Mouse (Mus musculus) splenic B cell, adult 2 months (primary cell): ENCODE data around the gene Mctp2.
A peak's percentile ranks its signal among the peaks of the same experiment; 100 is the strongest.

Experiments used
- DNase-seq: peaks from one replicate; pipeline ENCODE4 v3.0.0-alpha.2; 2011; ENCODE audit warnings: low read depth, low spot score
- H3K27me3 ChIP-seq: 2 replicates; pipeline ENCODE4 v1.6.1; 2012; ENCODE audit warnings: mild to moderate bottlenecking, low read length, moderate library complexity, mixed read lengths; ENCODE audit not compliant: control insufficient read depth, poor library complexity, insufficient read depth, severe bottlenecking
- H3K36me3 ChIP-seq: 2 replicates; pipeline ENCODE4 v1.6.1; 2012; ENCODE audit warnings: mild to moderate bottlenecking, low read length, moderate library complexity, mixed read lengths; ENCODE audit not compliant: control insufficient read depth, poor library complexity, insufficient read depth, severe bottlenecking

The Mctp2 gene

DNA sequence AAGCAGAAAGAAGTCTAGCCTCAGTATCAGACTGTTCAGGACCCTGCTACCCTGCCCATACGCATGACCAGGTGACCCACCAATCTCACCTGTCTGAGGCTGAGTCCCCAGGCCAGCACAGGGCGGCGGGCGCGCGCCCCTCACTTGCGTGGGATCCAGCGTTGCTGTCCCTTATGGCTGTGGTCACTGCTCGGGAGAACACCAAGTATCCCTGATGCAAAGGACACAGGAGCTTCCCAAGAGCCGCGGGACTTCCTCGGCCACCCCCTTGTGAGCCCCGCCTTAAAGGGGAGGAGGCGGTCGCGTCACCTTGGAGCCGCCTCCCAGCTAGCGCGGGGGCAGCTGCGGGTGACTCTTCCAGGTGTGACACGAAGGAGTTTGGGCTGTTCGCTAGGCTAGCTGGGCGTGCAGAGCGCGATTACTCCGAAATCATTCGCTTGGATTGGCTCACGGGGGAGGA lies at the start of gene Mctp2:
Gene Mctp2, minus strand, starts transcription at position 227 of the 460 bp plus-strand sequence.
- H3K27me3 ChIP-seq, result no peaks in the 10 kb centered on the region
- DNase-seq, result peak; percentile 83

DNA sequence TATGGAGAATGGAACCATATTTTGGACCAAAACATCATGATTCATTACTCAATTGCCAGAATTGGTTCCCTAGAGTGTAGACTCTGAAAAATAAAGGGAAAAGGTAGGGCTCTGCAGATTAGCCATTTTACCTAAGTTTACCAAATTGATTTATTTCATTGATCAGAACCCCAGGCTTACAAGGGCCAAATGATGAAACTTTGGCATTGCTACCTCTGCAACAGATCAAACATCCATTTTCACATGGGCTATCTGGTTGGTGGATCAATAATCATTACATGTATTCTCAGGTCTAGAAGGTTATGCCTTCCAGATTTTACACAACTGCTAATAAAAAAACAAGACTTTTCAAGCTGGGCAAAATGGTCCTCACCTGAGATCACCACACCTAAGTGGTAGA lies 39.5 kb upstream of the Mctp2 start:
- no peaks in the 10 kb centered on the region for H3K27me3 ChIP-seq
- H3K36me3 ChIP-seq, result no peaks in the 10 kb centered on the region
- DNase-seq, result no peak

More for the DNA sequence above, at the start of gene Mctp2:
- H3K36me3 ChIP-seq, result no peaks in the 10 kb centered on the region

DNA sequence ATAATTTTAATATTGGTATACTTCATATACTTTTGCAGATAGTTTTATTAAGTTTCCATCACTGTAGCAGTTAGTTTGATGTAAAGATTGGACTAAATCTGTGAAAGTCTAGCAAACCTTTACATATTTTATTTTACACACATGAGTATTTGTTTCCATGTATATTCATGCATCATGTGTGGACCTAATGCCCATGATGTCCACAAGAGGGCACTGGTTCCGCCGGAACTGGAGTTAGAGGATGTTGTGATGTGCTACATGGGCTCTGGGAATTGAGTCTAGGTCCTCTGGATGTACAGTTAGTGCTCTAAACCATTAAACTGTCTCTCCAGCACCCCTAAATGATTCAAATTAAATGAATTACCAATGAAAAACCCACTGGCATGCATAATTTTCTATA lies 37.3 kb upstream of the Mctp2 start:
- DNase-seq, result peak; percentile 22
- H3K27me3 ChIP-seq, result no peaks in the 10 kb centered on the region

DNA sequence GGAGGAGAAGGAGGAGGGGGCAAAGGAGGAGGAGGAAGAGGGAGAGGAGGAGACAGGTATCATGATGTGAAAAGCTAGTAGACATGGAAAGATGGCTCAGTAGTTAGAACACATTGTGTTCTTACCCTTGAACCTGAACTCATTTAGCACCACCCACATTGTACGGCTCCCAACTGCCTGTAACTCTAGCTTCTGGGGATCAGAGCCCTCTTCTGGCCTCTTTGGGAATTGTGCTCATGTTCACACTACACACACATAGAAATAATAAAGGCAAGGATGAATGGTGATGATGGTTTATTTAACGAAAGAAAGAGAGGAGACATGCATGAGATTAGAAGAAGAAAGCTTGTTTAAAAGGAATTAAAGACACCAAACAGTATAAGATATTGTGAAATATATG lies 36.4 kb upstream of the Mctp2 start:
- peak; percentile 67 for DNase-seq
- Histone ChIP-seq H3K36me3 (no peaks in the 10 kb centered on the region), H3K27me3 (no peaks in the 10 kb centered on the region)

More for the DNA sequence above, 37.3 kb upstream of the Mctp2 start:
- H3K36me3 ChIP-seq, result no peaks in the 10 kb centered on the region

DNA sequence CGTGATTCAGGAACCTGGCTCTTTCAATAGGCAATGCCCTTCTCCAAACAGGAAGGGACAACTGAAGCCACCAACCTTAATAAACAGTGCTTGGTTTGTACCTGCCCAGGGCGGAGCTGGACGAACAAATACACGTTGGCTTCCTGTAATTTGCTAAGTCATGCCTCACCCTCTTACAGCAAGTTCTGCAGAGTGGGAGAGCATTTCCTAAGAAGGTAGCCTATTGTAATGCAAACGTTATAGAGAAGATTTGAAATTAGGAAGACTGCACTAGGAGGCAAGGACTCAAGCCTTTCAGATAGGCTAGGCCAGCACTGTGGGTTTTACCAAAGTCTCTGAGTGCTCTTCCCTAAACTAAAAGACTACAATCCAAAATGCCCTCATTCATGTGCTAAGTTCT lies 19.6 kb upstream of the Mctp2 start:
- no peaks in the 10 kb centered on the region for H3K36me3 ChIP-seq
- no peaks in the 10 kb centered on the region for H3K27me3 ChIP-seq
- DNase-seq, result no peak

DNA sequence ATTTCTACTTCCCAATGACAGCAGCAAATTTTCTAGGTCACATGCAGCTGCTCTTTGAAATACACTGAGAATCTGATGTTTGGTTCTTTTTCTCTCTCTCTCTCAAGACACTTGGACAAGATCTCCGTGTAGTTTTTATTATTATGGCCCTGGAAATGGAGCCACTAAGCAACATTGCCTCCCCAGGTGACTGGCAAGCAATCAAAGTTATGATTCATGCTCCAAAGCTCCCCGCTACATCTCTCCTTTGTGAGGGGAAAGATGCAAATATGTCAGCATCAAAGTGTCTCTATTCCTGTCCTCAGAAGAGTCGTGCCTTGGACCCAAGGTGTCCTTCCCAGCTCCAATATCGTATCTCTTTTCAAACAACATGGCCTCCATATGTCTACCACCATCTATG lies 14.5 kb upstream of the Mctp2 start:
- DNase-seq, result no peak
- Histone ChIP-seq H3K36me3 (no peaks in the 10 kb centered on the region), H3K27me3 (no peaks in the 10 kb centered on the region)

DNA sequence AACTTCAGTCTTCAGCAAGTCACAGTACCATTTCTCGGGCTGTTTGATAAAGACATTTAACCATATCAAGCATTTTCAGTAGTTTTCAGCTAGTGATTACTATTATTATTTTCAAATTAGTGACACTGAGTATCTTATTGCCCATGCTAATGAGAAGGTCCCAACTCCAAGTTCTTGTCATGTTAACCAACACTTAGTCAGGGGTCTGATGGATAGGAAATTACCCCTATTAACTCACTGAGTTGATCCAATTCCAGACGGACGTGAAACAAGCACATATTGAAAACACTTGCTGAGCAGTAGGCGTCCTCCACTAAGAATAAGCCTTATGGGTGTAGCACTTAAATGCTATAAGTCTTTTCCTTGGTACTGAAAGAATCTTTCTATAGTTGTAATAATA lies 14.0 kb upstream of the Mctp2 start:
- no peaks in the 10 kb centered on the region for H3K36me3 ChIP-seq
- no peaks in the 10 kb centered on the region for H3K27me3 ChIP-seq
- no peak for DNase-seq

DNA sequence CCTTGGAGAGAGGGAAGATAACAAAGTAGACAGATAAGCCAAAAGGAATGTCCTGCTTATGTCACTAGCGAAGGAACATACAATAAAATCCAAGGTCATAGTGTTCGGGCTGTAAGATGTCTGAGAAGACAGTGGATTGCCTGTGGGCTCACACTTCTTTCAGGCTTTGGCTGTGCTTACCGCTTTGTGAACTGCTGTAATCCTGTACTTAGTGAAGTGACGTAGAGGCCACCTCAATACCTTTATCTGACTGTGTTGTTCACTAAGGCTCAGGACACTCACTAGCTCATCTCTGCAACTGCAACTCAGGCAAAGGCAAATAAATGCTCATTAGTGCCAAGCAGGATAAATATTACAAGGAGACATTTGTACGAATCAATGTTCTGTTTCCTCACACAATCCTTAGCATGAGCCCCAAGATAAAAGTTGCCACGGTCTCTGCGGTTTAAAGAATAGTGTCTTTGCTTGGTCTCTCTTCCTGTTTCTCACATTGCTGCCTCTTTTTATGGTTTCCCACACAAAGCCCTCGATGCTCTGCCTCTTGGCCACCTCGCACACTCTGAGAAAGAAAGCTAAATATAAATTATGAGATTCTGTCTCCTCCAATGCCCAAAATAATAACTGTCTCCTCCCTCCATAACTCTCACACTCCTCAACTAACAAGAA lies 8.1 kb upstream of the Mctp2 start:
- no peaks in the 10 kb centered on the region for H3K27me3 ChIP-seq
- DNase-seq, result peak; percentile 36

DNA sequence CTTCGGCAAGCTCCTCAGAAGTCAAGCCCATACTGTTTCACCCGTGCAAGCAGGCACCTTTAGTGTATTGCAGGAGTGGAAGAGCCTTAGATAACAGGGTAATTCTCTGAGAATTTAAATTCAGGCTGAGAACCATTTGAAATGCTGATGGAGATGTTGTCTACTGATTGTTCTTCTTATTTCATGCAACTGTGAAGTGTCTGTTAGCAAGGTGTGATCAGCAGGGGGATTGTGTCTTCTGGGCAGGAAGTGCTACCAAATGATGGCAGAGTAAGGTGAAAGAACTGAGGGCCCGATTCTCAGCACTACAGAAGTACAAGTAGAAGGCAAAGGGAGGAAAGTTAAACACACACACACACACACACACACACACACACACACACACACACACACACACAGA lies 7.5 kb upstream of the Mctp2 start:
- Histone ChIP-seq H3K27me3 (no peaks in the 10 kb centered on the region), H3K36me3 (no peaks in the 10 kb centered on the region)
- peak; percentile 14 for DNase-seq

More for the DNA sequence above, 8.1 kb upstream of the Mctp2 start:
- H3K36me3 ChIP-seq, result no peaks in the 10 kb centered on the region

DNA sequence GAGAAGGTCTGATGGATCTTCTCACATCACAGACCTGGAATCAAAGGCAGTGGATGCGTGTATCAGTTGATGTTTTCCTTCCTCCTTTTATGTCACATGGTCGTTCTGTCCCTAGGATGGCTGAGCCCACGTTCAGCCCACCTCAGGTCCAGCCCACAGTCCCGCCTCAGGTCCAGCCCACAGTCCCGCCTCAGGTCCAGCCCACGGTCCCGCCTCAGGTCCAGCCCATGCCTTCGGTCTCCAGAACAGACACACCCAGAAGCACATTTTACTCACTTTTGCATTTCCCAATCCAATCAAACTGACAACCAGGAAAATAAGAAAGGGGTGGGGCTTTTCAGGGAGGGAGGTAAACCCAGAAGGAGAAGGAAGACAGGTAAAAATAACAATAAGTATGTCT lies 5.2 kb upstream of the Mctp2 start:
- H3K27me3 ChIP-seq, result no peaks in the 10 kb centered on the region
- H3K36me3 ChIP-seq, result no peaks in the 10 kb centered on the region
- DNase-seq, result no peak

DNA sequence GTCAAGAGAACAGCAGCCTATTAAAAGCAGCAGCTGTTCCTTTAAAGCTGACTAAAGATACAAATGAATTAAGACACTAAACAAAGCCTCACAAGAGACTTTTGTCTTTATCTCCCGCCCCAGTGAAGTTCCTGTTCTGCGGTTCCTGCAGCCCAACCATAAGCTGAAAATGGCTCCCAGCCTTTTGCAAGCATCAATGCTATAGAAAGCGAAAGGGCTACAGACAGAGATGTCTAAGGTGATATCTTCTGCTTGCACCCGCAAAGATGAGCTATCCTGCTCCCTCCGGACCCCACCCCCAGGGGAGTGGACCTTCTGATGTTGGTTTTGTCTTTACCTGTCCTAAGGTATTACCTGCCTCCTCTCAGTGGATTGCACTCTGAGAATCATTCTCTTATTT lies 1.7 kb upstream of the Mctp2 start:
- no peaks in the 10 kb centered on the region for H3K36me3 ChIP-seq
- peak; percentile 56 for DNase-seq
- no peaks in the 10 kb centered on the region for H3K27me3 ChIP-seq

DNA sequence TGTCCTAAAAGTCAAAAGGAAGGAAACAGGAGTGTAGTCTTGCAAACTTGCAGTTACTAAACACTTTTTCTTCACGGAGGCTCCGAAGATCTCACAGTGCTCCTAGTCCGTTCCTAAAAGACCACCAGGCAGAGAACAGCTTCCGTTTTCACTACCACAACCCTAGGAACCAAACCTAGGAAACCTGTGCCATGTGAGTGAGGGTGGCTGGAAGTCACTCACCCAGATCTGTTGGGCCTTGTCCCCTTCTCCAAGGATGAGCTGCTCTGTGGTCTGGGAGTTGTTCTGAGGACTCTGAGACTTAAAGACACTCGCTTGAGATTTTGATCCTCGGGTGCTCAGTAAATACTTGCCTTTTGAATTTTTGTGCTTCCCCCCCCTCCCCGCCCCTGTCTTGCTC lies 439 bp upstream of the Mctp2 start:
- Histone ChIP-seq H3K36me3 (no peaks in the 10 kb centered on the region), H3K27me3 (no peaks in the 10 kb centered on the region)

DNA sequence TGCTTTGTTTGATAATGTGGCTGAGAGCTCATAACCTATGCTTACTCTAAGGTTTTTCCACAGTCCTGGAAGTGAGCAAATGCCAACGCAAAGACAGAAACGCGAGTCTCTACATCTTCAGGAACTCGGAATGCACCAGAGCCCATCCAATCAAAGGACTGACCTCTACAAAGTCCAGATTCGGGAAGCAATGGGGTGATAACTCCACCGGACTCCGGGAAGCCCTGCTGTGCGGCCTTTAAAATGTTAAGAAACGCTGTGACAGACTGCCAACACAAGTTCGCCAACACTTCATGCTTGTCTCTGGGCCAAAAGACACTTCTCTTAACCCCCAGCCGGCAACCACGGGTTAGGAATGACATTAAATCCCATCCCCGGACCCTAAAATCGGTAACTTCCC lies 437 bp downstream of the Mctp2 start:
- no peak for DNase-seq
- Histone ChIP-seq H3K27me3 (no peaks in the 10 kb centered on the region), H3K36me3 (no peaks in the 10 kb centered on the region)

More for the DNA sequence above, 439 bp upstream of the Mctp2 start:
- no peak for DNase-seq

DNA sequence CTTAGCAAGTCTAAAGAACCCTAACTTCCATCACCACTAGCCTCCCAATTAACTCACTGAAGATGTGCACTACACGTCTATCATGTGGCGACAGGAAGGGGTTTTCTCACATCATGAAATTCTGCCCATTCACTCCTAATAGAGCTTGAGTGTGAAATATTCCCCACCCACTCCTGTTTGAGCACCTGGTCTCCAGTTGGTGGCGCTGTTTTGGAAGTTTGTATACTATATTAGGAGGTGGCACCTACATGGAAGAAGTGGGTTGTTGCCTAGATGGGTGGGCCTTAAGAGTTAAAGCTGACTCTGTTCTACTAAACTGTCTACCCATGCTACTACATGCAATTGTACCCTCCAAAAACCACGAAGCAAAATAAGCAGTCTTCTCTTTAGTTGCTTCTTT lies 4.7 kb downstream of the Mctp2 start:
- Histone ChIP-seq H3K27me3 (no peaks in the 10 kb centered on the region), H3K36me3 (no peaks in the 10 kb centered on the region)
- DNase-seq, result no peak

DNA sequence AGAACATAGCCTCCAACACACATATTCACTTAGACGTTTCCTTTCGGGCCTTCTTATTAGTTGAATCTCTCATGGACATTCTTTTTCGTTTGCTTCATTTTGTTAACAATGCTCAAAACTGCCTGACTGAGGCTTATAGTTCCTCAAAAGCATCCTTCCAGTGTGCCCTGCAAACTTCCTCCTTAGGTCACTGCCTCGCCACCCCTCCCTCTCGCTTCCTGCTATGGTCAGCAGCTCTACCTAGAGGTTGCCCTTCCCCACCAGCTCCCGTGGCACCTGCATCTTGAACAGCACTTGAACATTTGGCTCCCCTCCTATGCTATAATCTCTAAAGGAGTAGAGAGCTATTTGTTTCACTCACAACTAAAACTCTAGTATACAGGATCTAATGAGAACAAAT lies 6.7 kb downstream of the Mctp2 start:
- peak; percentile 68 for DNase-seq
- no peaks in the 10 kb centered on the region for H3K36me3 ChIP-seq
- H3K27me3 ChIP-seq, result no peaks in the 10 kb centered on the region

DNA sequence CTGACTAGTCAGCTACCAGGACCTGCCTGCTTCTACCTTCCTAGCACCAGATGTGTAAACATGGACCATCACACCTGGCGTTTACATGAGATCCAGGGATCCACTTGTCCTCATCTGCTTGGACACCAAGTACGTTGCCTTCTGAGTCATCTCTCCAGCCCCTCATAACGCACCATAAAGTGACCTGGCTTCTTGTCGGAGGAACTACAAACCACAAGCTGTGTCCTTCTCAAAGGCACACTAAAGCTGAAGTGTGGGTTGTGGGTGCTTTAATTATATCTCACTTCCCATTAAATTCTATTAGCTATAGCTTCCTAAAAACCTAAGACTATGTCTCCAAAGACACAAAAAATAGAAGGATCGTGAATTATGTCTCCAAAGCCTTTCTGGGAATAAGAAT lies 9.4 kb downstream of the Mctp2 start:
- DNase-seq, result no peak
- Histone ChIP-seq H3K27me3 (no peaks in the 10 kb centered on the region), H3K36me3 (no peaks in the 10 kb centered on the region)
